Mouse (Mus musculus) megakaryocyte-erythroid progenitor cell, adult 5-6 weeks (primary cell): ENCODE data around the gene Alg10b. TPM values are rescaled to one million over a fixed set of nuclear protein-coding genes. Genes with fewer than 3 reads are reported as not detected.
A peak's percentile ranks its signal among the peaks of the same experiment; 100 is the strongest.
"Not testable (repeated sequence)": the region's sequence is repeated elsewhere in the genome, so short reads cannot be mapped to it uniquely, and the experiment has no call there.

Source experiments
- ATAC-seq: replicated peaks from 2 replicates; pipeline ENCODE4 v1.8.0; 2016; ENCODE audit warnings: mild to moderate bottlenecking, inconsistent platforms; ENCODE audit not compliant: severe bottlenecking, poor library complexity, low FRiP score, low TSS enrichment
- total RNA-seq, 2 experiments: library from RNA; stranded (forward) in 1 of 2; stranded (reverse) in 1 of 2; fragments of 200-1000, 215-1000 nt in 1 of 2; fragments of >200 nt in 1 of 2; fragmentation: Nextera tagmentation in 1 of 2; gene quantifications; 2 replicates each; pipeline ENCODE4 v1.2.3; 2014 to 2017

Gene Alg10b
- 30.8 and 31.9 TPM in 2 replicates for total RNA-seq (2014; fragmentation: Nextera tagmentation)
- total RNA-seq (2017) = 36.5 and 44.4 TPM in 2 replicates

GRCm38 (mm10) chr15:90223969-90224750 is at the start of gene Alg10b:
Gene Alg10b (plus strand): TSS chr15:90224311.
- ATAC-seq = peak; percentile 98

- ATAC-seq = not testable (repeated sequence)
These were observed 41.0 kb upstream of the Alg10b start for GRCm38 (mm10) chr15:90183108-90183507.

GRCm38 (mm10) chr15:90183511-90183910 is 40.6 kb upstream of the Alg10b start:
- no peak for ATAC-seq

GRCm38 (mm10) chr15:90184743-90185142 is 39.4 kb upstream of the Alg10b start:
- no peak for ATAC-seq

- no peak for ATAC-seq
These were observed 34.6 kb upstream of the Alg10b start for GRCm38 (mm10) chr15:90189477-90189876.

- no peak for ATAC-seq
These were observed 10.2 kb upstream of the Alg10b start for GRCm38 (mm10) chr15:90213946-90214345.

- peak; percentile 78 for ATAC-seq
These were observed 9.2 kb upstream of the Alg10b start for GRCm38 (mm10) chr15:90214913-90215312.

GRCm38 (mm10) chr15:90225058-90225575 is 1.0 kb downstream of the Alg10b start:
- peak; percentile 81 for ATAC-seq

- ATAC-seq = peak; percentile 59; the same call in 1 of the 2 replicates
These were observed 13.5 kb downstream of the Alg10b start for GRCm38 (mm10) chr15:90237657-90238056.

GRCm38 (mm10) chr15:90244081-90244480 is 20.0 kb downstream of the Alg10b start:
- no peak for ATAC-seq

GRCm38 (mm10) chr15:90249694-90250093 is 25.6 kb downstream of the Alg10b start:
- peak; percentile 86 for ATAC-seq

GRCm38 (mm10) chr15:90282876-90283275 is 58.8 kb downstream of the Alg10b start:
- ATAC-seq = no peak
